Mouse (Mus musculus): ENCODE data around the gene Xdh.

The Xdh gene

DNA sequence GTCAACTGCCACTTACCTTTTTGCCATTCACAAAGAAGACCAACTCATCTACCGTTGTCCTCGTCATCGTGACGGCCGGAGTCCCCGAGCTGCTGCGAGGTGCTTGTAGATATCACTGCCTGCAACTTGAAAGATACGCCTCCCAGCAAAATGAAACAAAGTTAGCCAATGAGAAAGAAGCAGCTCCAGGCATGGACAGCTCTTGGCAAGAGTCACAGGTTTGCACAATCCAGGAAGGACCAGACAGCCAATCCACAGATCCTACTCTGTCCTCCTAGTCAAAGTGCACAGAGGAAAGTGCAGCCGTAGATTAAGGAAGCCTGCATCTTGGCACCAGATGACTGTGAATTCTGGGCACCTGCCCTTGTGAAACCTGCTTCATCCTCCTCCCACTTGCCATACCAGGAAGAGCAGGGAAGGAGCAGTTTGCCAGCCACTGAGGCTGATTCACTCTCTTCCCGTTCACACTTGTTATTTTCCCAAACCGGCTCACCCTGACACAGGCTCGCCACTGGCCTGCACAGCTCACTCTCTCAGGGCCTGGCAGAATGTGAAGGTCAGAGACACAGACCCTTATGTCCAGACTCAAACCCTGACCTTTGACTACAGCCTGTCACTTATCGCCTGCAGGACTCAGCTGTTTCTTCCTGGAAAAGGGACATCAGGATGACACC, at the start of gene Xdh:
Gene Xdh, minus strand, starts transcription at position 135 of the 674 bp plus-strand sequence.
- in situ Hi-C loops (cut with MboI, MseI): no loop called here

DNA sequence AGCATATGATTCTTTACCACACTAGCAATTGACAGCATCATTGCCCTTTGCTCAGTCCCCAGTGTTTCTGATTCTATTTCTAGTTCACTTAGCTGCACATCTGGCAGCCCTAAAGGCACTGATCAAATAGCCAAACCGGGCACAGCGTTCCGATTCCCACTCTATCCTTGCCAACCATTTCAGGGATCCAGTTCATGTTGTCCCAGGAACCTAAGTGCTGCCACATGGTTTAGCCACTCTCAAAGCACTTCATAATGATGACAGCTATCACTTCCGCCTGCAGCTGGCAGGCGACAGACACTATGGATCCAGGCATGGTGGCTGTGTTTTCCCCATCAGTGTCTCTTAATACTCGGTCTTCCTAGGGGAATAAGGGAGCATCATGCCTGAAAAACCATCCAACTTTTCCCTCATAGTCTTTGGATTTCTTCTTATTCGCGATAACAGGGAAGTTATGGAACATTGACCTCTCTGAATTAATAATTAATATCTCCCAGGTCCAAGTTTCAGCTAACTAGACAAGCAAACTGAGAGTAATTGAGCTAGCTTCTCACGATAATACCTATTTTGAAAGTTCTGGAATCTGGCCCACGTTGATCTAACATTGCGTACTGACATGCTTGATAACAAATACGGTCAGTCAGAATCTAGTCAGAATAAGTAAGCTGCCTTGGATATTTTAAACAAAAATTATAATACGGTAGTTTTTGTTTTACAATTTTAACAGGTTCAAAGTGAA, 46.1 kb upstream of the Xdh start:
- in situ Hi-C loops (cut with MboI, MseI): no loop called here

DNA sequence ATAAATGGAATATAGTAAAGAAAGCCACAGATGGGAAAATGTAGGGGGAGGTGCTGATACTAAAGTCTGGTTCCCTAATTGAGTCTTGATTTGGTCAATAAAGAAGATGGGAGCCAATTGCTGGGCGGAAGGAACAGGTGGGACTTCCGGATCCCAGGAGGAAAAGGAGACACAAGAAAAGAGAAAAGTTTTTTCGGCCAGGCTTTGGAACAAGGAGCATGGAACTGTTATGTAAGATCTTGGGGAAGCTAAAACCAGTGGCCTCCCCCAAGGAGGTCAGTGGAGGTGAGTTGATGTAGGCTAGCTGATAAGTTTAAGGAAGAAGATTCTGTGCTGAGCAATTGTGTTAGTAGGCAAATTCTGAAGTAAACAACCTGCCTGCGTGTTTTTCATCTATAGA, 41.3 kb upstream of the Xdh start:
- in situ Hi-C loops (cut with MboI, MseI): no loop called here

DNA sequence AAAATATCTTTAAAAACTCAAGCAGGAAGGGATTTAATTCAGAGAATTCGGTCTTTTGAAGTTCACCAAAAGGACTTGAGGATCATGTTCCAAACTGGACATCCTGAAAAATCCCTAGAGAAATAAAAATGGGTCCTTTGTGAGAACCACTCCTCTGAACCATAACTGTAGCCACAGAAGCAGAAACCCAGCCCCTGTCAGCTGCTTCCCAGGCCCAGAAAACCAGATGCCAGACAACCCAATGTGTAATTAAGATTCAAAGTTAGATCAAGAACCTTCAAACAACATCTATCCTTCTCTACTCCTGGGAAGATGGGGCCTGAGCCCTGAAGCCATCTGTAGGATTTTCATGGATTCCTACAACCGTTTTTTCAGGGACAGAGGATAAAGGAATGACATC, 36.6 kb upstream of the Xdh start:
- in situ Hi-C loops (cut with MboI, MseI): no loop called here

DNA sequence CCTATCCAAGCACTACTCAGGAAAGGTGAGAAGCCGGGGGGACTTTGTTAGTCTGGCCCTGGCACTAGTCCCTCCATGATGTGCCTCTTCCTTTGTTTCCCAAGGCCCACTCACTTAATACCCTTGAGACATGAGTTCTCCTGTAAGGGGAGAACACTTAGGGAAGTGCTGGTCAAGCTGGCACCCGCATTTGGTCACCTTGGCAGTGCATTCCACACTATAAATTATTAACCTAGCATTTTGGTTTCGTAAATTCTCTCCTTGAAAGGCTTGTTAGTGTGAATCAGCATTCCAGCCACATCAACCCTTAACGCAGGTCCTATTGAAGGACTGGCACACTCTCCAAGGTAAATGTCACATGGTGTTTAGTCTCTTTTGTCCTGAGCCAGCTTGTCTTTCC, 35.9 kb upstream of the Xdh start:
- in situ Hi-C loops (cut with MboI, MseI): no loop called here

DNA sequence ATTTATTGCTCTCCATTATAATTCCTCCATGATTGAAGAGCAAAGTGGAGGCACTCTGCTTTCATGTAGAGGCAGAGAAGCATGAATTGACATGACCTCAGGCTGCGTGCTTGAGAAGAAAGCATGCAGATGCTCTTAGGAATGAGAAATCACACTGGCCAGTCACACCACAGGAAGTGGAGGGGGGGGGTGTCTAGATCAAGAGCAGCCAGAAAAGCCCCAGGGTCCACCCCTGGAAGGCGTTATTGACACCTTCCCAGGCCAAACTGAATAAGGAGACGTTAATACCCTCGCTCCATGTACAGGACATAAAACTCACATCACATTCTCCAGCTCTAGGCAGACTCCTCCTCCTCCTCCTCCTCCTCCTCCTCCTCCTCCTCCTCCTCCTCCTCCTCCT, 34.5 kb upstream of the Xdh start:
- in situ Hi-C loops (cut with MboI, MseI): no loop called here

DNA sequence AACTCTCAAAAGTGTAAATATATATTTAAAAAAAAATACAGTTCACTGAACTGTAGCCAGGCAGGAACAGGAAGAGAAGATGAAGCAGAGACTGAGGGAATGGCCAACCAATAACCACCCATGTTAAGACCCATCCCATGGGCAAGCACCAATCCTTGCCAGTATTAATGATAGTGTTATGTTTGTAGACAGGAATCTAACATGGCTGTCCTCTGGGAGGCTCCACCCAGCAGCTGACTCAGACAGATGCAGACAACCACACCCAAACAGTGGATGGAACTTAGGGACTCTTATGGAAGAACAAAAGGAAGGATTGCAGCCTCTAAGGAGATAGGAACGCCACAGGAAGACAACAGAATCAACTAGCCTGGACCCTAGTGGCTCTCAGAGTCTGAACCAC, 32.9 kb upstream of the Xdh start:
- in situ Hi-C loops (cut with MboI, MseI): no loop called here

DNA sequence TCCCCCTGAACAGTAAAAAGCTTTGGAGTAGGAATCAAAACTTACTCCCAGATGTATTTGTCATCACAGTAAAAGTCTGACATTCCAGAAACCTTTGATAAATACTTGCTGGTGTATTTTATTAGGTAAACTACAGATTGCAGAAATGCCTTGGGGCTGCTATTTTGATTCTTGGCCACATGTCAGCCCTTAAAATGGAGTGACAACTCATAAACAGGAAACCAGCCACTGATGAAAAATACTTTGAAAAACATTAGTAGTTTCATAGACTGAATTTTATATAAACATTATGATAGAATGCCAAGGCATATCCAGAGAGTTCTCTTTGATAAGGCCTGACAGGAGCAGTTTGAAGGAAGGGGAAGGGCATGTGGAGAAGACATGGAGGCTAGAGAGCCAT, 26.1 kb upstream of the Xdh start:
- in situ Hi-C loops (cut with MboI, MseI): no loop called here

DNA sequence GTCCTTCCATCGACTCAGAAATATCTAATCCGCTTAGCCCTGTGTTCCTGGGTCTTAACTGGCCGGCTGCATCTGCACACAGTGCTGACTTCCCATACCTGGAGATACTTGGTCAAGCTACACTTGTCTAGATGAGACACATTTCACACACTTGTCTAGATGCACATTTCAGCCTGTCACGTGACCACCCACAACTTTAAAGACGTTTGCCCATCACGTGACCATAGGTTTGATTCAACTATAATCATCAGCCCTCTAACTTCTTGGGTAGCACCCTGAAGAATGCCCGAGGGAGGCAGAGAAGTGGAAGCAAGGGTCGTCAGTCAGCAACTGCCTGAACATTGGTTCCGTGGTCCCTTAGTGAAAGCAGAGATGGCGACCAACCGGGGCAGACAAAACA, 22.7 kb upstream of the Xdh start:
- in situ Hi-C loops (cut with MboI, MseI): no loop called here

DNA sequence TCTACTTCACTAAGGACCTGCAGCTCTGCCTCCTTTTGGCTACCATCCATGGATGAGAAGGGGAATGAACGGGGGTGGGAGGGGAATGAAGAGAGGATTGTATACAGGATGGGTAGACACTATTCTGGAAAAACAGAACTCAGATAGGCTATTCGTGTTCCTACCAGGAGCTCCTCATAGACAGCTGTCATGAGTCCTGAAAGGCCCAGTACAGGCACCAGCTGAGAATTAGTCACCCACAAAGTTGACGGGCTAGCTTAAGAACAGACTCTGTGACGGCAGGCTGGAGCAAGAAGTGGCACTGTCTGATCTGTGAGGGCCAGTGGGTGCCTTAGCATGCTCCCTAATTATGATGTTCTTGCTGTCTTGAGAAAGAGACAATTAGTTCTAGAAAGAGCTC, 21.3 kb upstream of the Xdh start:
- in situ Hi-C loops (cut with MboI, MseI): no loop called here

DNA sequence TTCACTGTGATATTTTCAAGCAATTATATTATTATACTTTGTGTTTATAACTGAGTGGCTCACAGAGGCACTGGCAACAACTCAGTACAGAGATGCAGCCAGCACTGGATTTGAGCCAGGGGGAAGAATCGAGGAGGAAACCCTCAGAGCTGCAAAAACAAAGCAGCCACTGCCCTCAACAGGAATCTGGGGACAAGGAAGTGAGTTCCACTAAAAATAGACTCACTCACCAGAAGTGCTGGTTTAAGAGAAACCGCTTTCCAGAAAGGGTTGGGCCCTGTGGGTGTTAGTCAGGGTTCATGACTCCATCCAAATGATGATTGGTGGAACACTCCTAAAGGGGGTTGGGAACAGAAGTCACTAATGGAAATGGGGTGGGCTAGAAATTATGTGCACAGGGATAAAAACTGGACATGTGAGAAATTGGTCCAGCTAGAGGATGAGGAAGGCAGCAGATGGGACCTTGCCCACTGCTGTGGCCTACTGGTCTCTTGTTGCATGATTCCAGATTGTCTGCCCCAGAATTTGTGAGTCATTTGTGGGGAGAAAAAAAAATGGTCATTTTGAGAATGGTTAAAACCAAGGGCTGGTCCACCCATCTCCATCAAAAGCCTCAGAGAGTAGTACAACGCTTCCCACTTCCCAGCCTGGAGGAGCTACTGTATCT, 20.5 kb upstream of the Xdh start:
- in situ Hi-C loops (cut with MboI, MseI): no loop called here

DNA sequence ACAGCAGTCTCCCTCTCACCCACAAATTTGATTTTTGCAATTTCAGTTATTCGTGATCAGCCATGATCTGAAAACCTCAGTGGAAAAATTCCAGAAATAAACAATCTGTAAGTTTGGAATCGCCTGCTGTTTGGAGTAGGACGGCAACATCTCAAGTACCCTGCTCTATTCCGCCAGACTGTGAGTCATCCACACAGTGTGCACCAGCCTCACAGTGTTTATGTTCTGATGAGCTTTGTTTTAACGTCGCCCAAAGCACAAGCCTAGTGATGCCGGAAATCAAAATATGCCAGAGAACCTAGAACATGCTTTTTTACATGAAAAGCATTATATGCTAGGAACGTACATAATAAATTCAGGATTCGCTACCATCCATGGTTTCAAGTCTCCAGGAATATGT, 14.9 kb upstream of the Xdh start:
- in situ Hi-C loops (cut with MboI, MseI): no loop called here

DNA sequence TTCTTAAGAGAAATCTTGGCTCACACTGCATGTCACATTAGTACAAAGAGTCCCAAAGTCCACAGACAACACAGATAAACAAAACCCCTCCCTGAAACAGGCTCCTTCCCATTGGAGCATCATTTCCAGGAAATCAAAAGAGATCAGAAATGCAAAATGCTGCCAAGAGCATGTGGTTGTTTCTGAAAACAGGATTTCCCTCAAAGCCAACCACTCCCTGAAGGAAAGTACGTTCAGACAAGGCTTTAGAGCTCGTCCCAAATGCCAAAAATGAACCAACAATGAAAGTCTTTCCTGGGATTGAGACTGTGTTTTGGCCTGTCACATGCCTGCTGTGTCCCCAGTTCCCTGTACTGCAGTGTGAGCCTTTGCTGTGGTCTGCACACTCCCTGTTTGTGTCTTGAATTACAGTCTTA, 12.6 kb upstream of the Xdh start:
- in situ Hi-C loops (cut with MboI, MseI): no loop called here

DNA sequence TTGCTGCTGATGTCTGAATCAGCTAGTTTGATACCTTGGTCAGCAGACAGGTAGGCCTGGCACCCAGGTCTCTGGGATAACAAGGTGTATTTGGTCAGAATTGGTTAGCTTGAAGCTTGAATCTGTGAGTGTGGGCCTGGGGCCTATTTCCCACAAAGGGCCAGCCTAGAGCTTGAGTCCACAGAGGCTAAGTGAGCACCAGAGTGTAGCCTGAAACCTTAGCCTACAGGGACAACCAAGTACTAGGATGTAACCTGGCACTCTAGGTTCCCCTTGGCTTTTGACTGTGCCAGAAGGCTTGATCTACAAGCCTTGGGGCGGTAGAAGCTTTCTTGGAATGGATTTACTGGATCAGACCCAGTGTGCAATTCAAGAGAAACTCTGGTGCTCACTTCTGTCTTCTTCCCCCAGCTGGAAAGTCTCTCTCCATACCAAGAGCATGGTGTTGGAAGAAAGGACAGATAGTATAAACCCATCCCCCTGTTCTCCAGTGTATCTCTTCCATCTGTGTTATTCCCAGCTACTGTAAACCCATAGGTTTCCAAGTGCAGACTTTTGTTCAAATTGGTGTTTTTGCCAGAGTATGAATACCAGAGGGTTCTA, 11.9 kb upstream of the Xdh start:
- in situ Hi-C loops (cut with MboI, MseI): no loop called here

DNA sequence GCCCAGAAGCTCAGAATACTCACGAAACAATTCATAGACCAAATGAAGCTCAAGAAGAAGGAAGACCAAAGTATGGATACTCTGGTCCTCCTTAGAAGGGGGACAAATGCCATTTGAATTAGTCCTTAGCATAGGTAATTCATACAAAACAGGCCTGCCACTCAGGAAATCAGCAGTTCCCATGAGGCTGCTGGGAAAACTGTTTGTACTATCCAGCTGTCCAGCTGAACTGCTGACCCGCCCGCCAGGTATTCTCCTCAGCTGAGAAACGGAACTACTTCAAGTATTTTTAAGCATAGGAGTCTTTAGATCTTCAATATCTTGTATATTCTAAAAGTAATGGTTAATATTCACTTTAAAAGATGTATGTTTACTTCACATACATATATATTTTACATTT, 10.7 kb upstream of the Xdh start:
- in situ Hi-C loops (cut with MboI, MseI): no loop called here

DNA sequence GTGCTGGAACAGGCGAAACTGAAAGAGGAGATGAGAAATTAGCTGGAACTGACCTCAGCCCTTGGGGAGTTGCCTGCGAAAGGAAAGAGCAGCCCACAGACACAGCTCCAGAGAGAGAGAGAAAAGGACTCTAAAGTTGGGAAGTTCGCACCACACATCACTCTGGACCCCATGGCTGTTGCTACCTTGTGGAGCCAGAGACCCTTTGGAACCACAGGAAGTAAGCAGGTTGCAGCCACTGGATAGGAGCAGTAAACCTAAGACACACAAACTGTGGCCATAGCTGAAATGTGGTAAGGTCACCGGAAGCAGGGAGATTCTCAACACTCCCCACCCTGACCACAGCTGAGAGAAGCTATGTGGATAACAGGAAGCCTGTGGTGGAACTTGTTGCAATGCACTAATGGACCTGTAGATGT, 2.1 kb upstream of the Xdh start:
- in situ Hi-C loops (cut with MboI, MseI): no loop called here

DNA sequence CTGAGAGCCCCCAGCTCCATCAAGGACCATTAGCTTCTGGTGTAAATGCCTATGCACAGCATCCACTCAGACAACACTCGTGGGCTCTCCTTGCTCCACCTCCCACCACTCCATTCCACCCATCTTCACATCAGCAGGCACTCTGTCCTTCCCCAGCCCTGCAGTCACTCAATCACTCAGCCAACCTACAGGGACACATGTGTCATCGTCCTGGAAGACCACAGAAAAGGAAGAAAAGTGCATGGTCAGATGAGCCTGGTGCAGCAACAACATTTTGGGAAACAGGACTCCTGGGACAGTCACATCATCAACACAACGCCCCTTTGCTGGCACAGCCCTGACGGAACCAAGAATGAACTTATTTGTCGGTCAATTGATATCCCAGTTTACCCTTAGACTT, 974 bp upstream of the Xdh start:
- in situ Hi-C loops (cut with MboI, MseI): no loop called here

DNA sequence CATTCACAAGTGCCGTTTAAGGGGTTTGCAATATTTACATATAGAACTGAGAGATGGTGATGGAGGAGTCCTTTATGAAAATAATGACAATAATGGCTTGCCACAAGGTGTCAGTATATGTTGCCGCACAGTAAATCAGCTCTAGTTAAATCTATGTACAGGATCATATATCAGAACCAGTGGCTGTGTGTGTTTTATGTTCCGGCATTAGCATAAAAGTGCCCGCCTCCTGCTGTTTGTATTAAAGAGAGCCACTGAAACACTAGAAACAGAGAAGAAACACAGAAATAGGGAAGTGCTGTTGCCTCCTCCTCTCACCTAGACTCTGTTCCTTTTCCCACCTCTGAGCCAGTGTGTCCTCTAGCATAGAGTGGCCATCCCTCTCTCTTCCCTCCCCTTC, 498 bp downstream of the Xdh start:
- in situ Hi-C loops (cut with MboI, MseI): no loop called here

DNA sequence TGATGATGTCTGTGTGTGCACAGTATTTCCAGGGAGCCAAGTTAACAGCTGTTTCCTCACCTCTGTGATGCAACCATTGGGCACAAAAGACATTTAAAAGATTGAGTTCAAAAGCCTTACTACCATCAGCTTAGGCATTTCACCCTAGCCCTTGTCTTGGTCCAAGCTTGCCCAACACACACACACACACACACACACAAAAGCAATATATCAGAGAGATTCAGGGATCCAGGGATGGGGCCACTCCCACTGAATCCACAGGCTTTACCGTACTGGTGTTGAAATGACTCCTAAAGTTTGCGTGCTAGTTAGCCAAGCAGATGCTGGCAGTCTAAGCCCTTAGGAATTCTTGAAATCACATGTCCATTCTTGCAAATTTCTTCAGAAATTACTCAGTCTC, 1.2 kb downstream of the Xdh start:
- in situ Hi-C loops (cut with MboI, MseI): no loop called here

DNA sequence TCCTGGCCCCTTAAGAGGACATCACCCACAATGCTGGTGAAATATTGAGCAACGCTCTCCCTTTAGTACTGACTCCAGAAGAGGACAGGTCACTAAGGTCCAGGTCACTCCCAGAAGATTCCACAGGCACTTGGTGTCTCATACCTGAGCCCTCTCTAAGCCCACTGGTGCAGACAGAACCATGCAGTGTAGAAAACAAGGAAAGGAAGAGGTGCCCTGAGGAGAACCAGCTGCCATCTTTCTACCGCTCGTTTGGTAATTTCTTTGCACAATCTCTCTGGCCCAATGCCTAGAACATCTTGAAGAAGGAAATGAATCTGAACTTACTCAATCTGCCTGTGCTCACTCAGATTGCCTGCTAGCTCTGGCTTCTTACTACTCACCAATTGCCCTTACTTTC, 2.0 kb downstream of the Xdh start:
- in situ Hi-C loops (cut with MboI, MseI): no loop called here

DNA sequence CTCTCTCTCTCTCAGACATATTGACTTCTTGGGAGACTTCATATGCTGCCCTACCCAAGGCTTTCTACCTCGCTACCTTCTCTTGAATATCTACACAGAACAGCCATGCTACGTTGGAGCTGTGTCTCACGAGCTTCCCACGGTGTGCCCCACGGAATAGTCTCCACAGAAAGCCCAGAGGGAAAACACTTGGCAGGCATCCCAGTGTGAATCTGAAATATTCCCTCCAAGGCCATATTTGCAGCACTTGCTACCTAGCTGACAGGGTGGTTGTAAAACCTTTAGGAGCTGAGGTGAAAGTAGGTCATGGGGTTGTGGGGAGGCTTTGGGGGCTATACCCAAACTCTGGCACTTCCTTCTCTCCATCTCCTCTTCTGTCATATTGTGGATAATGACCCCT, 3.1 kb downstream of the Xdh start:
- in situ Hi-C loops (cut with MboI, MseI): no loop called here

DNA sequence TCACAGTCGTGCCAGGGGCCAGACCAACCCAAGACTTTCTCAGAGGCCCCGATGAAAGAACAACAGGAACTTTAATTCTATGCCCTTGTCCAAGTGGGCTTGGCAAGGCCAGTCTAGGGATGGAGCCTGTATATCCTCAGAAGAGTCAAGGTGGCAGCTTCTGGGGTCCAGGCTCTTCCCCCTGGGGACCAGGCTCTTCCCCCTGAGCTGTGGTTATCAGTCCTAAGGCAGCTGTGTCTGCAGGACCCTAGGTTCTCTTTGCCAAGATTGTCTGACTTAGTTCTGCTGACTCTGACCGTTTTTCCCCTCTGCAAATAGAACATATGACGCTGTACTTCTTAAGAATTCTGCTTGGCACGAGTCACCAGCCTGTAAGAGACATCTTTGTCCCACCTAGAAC, 5.3 kb downstream of the Xdh start:
- in situ Hi-C loops (cut with MboI, MseI): no loop called here
